Mouse (Mus musculus) E14TG2a.4 (cell line): Measurements from ENCODE around the gene Nr5a2.

ENCODE experiments used
- H3K27me3 ChIP-seq: 2 replicates; pipeline ENCODE4 v1.6.1; 2014; ENCODE audit warnings: low read length, control low read depth; ENCODE audit not compliant: insufficient read depth
- H3K36me3 ChIP-seq: 2 replicates; pipeline ENCODE4 v1.6.1; 2014; ENCODE audit warnings: low read length, control low read depth; ENCODE audit not compliant: insufficient read depth
- H3K4me1 ChIP-seq: replicated peaks from 2 replicates; pipeline ENCODE4 v1.6.1; 2014; ENCODE audit warnings: low read depth, low read length, control low read depth
- H3K4me3 ChIP-seq: replicated peaks from 2 replicates; pipeline ENCODE4 v1.5.1; 2014; ENCODE audit warnings: mild to moderate bottlenecking, low read length
- H3K9me3 ChIP-seq: 2 replicates; pipeline ENCODE4 v1.6.1; 2014; ENCODE audit warnings: low read length, control low read depth
- CTCF ChIP-seq: conservative IDR thresholded peaks from 2 replicates; pipeline ENCODE4 v1.5.1; 2014; ENCODE audit warnings: low read length
- NANOG ChIP-seq: IDR thresholded peaks from 2 replicates; pipeline ENCODE4 v1.6.1; 2014; ENCODE audit warnings: borderline replicate concordance, low read length, mixed read lengths
- POU5F1 ChIP-seq: IDR thresholded peaks from 2 replicates; pipeline ENCODE4 v1.6.1; 2014; ENCODE audit warnings: low read length, borderline replicate concordance

Nr5a2 gene

DNA sequence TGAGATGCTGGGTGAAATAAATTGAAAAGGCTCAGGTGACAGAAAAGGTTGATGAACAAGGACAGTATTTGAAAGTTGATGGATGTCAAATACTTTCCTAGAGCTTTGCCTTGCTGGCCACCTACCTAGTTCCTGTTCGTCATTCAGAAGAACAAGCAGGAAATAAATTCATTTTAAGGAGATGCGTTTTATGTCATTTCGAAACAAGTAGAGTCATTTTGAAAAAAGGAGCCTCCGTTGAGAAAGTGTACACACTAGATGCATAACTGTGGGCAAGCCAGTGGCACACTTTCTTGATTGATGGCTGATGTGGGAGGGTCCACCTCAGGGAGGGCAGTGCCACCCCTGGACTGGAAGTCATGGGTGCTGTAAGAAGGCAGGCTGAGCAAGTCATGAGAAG, 62.1 kb downstream of the Nr5a2 start:
- no peaks in the 10 kb centered on the region for H3K9me3 ChIP-seq
- H3K27me3 ChIP-seq: no peaks in the 10 kb centered on the region
- H3K4me3 ChIP-seq: no peak overlapping the region
- TF ChIP-seq POU5F1 (no peak), CTCF (no peak), NANOG (no peak)
- peaks cover 12% of the 10 kb centered on the region for H3K4me1 ChIP-seq
- H3K36me3 ChIP-seq: peaks cover 59% of the 10 kb centered on the region

DNA sequence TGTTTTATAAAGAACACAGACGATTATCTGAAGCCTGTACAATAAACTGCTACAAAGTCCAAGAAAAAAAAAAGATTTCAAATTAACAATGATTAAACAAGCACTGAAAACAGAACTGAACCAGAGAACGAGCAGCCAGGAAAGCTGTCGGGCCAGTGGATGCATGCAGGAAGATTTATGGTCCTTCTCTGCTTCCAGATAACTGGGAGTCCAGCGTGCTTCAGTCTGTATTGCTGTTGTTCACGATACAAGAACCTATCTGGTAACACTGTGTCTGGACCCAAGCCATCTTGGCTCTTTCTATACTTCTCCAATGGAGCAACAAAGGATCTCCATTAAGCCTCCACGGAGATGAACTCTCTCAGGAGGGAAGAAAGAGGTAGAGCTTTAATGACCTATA, 63.9 kb downstream of the Nr5a2 start:
- Histone ChIP-seq H3K4me1 (peaks cover 19% of the 10 kb centered on the region), H3K36me3 (peaks cover 47% of the 10 kb centered on the region), H3K4me3 (no peak overlapping the region), H3K9me3 (no peaks in the 10 kb centered on the region), H3K27me3 (no peaks in the 10 kb centered on the region)
- TF ChIP-seq NANOG (no peak), CTCF (no peak), POU5F1 (no peak)

- H3K4me1 ChIP-seq: peaks cover 19% of the 10 kb centered on the region
- H3K4me3 ChIP-seq: no peak overlapping the region
- peaks cover 51% of the 10 kb centered on the region for H3K36me3 ChIP-seq
- H3K9me3 ChIP-seq: no peaks in the 10 kb centered on the region
- no peak for TF ChIP-seq CTCF
- TF ChIP-seq POU5F1: no peak
- no peak for TF ChIP-seq NANOG
- H3K27me3 ChIP-seq: no peaks in the 10 kb centered on the region
Observed at GRCm38 (mm10) chr1:136895877-136896276, 64.4 kb downstream of the Nr5a2 start.

- Histone ChIP-seq H3K27me3 (no peaks in the 10 kb centered on the region), H3K36me3 (peaks cover 62% of the 10 kb centered on the region), H3K9me3 (no peaks in the 10 kb centered on the region), H3K4me3 (no peak overlapping the region), H3K4me1 (peaks cover 26% of the 10 kb centered on the region)
- TF ChIP-seq NANOG: no peak
- no peak for TF ChIP-seq POU5F1
- no peak for TF ChIP-seq CTCF
Observed at GRCm38 (mm10) chr1:136894753-136895152, 65.5 kb downstream of the Nr5a2 start.

- Histone ChIP-seq H3K4me3 (no peak overlapping the region), H3K9me3 (no peaks in the 10 kb centered on the region), H3K4me1 (peaks cover 37% of the 10 kb centered on the region), H3K36me3 (peaks cover 65% of the 10 kb centered on the region), H3K27me3 (no peaks in the 10 kb centered on the region)
- TF ChIP-seq CTCF (no peak), NANOG (no peak), POU5F1 (no peak)
Observed at GRCm38 (mm10) chr1:136893162-136893561, 67.1 kb downstream of the Nr5a2 start.

- peaks cover 67% of the 10 kb centered on the region for H3K36me3 ChIP-seq
- H3K9me3 ChIP-seq: no peaks in the 10 kb centered on the region
Observed at GRCm38 (mm10) chr1:136890439-136890838, 69.8 kb downstream of the Nr5a2 start.

DNA sequence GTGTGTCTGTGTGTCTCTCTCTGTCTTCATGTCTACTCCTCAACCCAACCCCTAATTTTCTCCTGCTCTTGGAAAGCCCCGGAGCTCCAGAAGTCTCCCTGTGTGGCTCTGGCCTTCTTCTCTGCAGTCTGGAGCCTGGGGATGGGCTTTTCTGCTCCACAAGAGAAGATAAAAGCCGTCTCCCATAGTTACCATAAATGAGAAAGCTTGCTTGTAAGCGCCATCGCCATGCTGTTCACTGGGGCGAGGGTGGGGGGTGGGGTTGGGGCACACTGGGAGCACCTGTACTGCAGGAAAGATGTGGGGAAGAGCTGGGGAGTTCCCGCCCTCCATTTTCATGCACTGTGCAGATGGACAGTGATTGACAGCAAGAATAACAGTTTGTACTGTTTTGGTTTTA, 71.5 kb downstream of the Nr5a2 start:
- H3K36me3 ChIP-seq: peaks cover 80% of the 10 kb centered on the region
- peaks cover 30% of the 10 kb centered on the region for H3K4me1 ChIP-seq
- H3K9me3 ChIP-seq: no peaks in the 10 kb centered on the region
- H3K4me3 ChIP-seq: no peak overlapping the region
- H3K27me3 ChIP-seq: no peaks in the 10 kb centered on the region
- TF ChIP-seq CTCF (no peak), POU5F1 (no peak), NANOG (no peak)

More at GRCm38 (mm10) chr1:136890439-136890838, 69.8 kb downstream of the Nr5a2 start:
- Histone ChIP-seq H3K4me3 (no peak overlapping the region), H3K4me1 (peaks cover 37% of the 10 kb centered on the region), H3K27me3 (no peaks in the 10 kb centered on the region)
- TF ChIP-seq CTCF (no peak), POU5F1 (no peak), NANOG (no peak)

GRCm38 (mm10) chr1:136886678-136887077, 73.6 kb downstream of the Nr5a2 start:
- peaks cover 94% of the 10 kb centered on the region for H3K36me3 ChIP-seq
- no peaks in the 10 kb centered on the region for H3K9me3 ChIP-seq
- H3K27me3 ChIP-seq: no peaks in the 10 kb centered on the region
- peaks cover 18% of the 10 kb centered on the region for H3K4me1 ChIP-seq
- no peak for TF ChIP-seq POU5F1
- no peak for TF ChIP-seq CTCF
- TF ChIP-seq NANOG: no peak
- H3K4me3 ChIP-seq: no peak overlapping the region

DNA sequence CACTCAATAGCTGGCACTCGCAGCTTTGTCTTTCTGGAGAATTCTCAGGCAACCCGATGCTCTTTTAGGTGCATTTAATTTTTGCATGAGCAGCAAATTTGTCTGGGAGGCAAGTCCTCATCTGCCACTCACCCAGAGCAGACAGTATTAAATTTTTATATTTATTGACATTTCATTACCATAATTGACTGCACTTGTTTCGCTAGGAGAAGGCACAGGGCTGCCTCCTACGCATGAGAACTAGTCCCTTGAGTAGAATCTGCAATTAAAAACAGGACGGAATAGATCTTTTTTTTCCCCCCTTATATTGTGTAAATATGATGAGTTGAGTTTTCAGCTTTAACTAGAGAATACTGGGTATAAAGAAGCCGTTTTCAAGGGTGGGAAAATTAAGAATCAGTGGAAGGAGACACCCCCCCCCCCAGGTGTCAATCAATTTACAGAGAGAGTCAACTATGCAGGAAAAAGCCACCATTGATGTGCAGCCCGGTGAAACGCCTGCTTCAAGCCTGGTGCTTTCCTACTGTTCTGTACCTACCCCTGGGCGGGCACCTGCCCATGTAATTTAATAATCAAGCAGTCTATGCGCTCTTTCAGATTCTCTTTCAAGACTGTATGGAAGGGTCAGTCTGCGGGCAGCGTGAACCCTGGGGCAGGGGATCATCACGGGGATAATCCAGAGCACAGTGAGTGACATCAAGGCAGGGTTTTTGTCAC, 76.6 kb downstream of the Nr5a2 start:
- Histone ChIP-seq H3K27me3 (no peaks in the 10 kb centered on the region), H3K9me3 (no peaks in the 10 kb centered on the region), H3K4me3 (no peak overlapping the region), H3K36me3 (peaks cover 98% of the 10 kb centered on the region), H3K4me1 (peaks cover 6% of the 10 kb centered on the region)
- TF ChIP-seq CTCF: no peak
- no peak for TF ChIP-seq POU5F1
- no peak for TF ChIP-seq NANOG

DNA sequence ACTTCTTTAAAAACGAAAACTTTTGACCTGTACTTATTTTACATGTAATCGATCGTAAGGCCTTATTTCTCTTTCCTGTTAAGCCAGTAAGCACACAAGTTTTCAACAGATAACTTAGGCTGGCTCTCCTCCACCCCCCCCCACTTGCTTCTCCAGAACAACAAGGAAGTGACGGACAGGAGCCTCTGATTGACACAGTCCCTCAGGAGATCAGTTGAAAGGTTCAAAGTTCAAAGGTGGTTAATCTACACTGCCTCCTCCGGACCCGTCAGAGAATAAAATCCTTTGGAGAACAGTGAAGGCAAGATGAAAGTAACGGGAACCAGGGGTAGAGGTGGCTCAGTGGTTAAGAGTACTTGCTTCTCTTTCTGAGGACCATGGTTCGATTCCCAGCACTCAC, 80.0 kb downstream of the Nr5a2 start:
- H3K9me3 ChIP-seq: no peaks in the 10 kb centered on the region
- H3K27me3 ChIP-seq: no peaks in the 10 kb centered on the region
- peaks cover 5% of the 10 kb centered on the region; the same call in 1 of the 2 replicates for H3K4me1 ChIP-seq
- H3K4me3 ChIP-seq: no peak overlapping the region
- TF ChIP-seq NANOG (no peak), POU5F1 (no peak), CTCF (no peak)
- peaks cover 100% of the 10 kb centered on the region for H3K36me3 ChIP-seq
